Mouse (Mus musculus) layer of hippocampus, postnatal 10 days (tissue): ENCODE results near the gene Ppp6r3. TPM values are rescaled to one million over a fixed set of nuclear protein-coding genes. Genes with fewer than 3 reads are reported as not detected.
A peak's percentile ranks its signal among the peaks of the same experiment; 100 is the strongest.

Experiments
- DNase-seq, 2 experiments: peaks; one replicate each; pipeline ENCODE4 v3.0.0; 2021; ENCODE audit warnings: low spot score in 2 of 2
- total RNA-seq, 2 experiments: library from RNA; stranded (reverse); gene quantifications; 2 replicates each; pipeline ENCODE4 v1.2.3; 2021

Ppp6r3 gene
- total RNA-seq, 2 experiments from 2014 or later, result 92.2 TPM

DNA sequence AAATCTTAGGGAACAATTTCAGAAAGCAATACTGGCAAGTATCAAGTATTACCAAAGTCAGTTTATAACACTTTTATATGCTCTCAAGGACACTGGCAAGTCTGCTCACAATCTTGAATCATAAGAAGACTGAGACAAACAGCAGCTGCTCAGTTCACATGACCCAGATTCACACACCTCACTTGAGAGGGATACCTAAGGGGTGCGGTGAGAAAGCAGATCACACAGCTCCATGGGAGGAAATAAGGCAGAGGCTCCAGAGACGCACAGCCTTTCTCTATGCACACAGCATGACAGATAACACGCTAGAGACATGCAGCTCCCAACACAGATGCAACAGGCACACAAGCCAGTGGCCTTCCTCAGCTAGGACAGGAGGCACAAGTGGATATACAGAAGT is 45.8 kb downstream of the Ppp6r3 start:
- DNase-seq, result no peak

DNA sequence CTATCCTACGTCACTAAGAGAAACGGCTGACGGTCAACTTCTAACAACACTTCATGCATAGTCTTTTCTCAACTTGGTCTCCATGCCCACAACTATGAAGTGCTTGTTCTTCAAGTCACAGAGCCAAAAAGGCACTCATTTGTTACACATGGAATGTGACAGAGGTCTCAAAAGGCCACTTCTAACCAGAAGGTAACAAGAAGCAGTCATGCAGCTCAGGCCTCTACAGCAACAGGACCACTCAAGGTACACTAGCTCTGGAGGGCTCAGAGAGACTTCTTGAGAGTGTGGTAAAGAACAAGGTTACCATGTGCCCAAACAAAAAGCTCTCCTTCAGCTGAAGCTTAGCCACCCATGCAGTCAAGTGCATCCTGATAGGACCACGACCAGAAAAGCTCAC is 46.9 kb downstream of the Ppp6r3 start:
- DNase-seq, result no peak

DNA sequence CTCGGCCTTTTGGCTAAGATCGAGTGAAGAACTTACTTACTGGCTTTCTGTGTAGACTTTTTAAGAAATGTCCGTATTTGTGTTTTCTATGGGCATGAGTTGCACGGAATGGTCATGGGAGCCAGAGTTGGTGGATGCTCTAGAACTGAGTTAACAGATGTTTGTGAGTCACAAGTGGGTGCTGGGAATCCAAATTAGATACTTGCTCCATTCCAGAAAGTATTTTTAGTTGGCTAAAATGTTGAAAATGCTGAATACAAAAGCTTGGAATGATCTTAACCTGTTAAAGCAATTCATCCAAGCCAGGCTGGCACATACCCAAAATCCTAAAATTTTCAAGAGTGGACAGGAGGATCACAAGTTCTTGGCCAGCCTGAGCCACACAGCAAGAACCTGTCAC is 48.0 kb downstream of the Ppp6r3 start:
- no peak for DNase-seq

DNA sequence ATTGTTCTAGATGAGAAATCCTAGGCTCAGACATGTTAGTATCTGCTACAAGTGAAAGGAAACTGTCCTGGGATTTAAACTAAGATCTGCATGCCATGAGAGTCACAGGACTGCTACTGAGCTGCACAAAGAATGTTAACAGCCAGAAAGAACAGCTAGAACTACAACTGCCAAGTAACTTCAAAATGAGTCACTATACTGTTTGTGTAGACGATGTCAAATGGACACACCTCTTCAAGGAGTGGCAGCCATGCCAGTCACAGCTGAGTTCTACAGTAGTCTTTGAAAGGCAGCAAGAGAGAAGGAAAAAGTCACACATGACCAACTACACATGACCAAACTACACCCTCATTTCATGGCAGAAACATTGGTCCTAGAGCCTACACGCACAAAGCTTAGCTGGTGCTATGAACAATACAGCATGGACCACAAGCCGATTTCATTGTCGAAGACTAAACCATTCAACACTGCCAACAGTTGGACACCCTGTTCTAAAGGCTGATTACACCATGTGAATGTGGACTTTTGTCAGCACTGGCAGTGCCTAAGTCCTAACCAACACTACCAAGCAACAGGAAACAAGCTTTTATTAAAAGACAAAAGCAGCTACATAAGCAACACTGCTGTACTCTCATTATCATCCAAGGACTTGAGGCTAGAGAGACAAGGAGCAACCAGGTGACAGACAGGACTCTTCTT is 55.9 kb downstream of the Ppp6r3 start:
- DNase-seq, result no peak

DNA sequence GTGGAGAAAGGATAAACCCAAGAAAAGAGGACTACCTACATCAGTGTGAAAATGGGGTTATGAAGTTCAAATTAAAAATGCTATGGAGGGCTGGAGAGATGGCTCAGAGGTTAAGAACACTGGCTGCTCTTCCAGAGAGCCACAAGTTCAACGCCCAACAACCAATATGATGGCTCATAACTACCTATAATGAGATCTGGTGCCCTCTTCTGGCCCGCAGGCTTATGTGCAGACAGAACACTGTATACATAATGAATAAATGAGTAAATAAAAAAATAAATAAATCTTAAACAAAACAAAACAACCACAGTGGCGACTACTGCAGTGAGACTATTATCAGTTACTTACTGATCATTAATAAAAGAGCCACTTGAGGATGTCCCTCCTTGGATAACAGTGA is 78.3 kb downstream of the Ppp6r3 start:
- no peak for DNase-seq

DNA sequence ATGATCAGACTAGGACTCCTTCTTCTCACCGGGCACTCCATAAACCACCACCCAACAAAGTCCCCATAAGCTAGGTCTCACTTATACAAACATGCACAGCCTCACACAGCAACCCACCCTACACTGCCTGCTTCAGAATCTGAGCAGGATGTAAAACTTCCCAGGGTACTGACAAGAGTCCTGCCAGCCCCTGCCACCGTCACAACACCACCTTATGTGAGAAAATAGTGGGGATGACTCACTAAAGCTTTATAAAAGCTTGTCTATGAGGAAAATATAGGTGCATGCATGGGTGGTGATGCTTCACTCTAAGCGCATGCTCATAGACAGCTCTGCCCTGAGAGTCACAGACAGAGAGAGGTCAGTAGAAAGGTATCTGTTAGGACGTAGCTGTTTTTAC is 85.7 kb downstream of the Ppp6r3 start:
- DNase-seq, result no peak

DNA sequence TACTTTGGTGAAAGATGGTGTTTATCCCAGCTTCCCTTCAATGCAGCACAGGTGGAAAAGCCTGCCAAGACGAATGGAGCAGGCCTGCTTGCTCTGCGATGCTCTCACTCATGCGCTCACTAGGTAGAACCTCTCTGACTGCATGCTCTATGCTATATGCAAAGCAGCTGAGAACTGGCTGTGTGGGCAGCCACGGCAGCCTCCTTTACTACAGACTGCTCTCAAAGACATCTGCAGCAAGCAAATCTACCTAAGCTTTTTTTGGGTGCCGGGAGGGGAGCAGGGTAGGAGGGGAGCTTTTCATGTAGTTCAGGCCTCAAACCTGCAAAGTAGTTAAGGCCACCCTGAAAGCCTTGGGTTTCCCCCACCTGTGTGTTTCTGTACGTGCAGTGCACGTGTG is 92.7 kb downstream of the Ppp6r3 start:
- no peak for DNase-seq

DNA sequence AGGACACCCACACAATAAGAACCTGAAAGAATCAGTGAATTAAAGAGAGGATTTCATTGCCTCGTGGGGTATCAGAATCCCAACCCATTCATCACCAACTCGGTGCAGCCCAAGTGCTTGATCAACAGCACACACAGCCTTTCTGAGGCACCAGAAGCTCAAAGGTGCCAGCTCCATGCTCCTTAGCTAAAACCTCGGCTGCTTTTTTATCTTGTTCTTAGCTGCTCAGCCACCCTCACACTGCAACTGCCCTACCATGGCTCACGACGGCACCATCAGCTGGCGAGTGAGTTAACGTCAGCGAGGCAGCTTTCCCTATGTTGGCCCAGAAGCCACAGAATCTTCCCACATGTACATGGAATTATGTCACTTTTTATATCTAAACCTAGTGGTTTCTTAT is 95.4 kb downstream of the Ppp6r3 start:
- no peak for DNase-seq

DNA sequence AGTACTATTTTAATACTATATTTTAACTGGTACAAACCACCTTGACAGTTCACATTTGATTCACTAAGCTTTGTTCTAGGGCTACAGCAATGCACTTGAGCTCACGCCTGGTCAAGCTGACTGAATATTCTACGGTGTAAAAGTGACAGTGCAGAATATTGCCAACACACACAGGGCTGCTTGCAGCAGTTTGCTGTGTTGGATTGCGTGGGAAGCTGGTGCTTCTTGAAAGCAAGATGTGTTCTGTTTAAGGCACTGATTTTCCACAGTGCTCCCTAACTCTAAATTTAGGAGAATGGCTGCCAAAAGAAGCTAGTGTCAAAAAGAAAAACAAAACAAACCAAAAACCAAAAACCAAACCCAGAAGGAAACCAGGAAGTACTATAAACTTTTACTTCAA is 98.6 kb downstream of the Ppp6r3 start:
- no peak for DNase-seq

DNA sequence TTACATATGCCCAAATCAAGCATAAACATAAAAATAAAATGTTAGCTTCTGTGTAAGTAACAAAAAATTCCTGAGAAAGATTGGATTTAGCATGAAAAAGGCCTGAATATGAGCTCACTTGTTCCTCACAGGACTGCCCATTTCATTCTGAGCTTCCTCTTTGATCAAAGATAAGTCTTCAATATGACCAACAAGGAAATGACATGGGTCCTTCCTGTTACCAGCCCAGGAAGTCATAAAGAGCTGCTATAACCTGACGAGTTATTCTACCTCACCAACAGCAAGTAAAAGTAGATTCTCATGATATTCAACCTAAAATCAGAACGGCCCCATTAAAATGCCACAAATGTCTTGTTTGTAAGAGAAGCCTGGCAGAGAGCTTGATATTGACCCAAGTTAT is 104.3 kb downstream of the Ppp6r3 start:
- DNase-seq, result no peak

DNA sequence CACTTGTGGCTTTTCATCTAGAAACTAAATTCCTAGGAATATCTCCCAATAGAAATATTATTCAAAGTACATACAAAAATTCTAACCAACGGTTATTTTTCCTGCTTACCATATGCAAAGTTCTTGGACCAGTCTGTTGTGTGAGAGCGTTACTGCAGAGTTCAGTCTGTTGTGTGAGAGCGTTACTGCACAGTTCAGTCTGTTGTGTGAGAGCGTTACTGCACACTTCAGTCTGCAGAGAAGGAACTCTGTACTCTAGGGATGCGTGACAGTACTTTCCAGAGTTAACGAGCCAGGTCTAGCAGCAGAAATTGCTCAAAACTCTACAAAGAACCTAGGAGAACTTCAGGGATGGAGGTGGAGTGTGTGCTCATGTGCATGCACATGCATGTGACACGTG is 108.0 kb downstream of the Ppp6r3 start:
- no peak for DNase-seq

DNA sequence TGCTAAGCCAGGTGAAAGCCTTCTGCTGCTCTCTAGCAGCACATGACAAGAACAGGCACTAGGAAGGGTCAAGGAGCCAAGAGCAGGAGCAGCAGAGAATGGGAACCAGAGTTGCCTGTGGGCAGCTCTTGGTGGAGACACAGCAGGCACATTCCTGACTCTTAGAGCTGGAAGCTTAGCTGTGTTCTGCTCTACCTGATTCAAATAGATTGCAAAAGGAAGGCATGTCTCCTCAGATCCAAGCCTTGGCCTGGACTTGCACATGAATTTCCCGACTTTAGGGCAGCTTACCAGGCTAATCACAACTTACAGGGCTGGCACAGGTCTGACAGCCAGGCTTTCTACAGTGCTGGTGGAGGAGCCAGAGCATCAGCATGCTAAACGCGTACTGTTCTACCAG is 115.6 kb downstream of the Ppp6r3 start:
- DNase-seq, result no peak

DNA sequence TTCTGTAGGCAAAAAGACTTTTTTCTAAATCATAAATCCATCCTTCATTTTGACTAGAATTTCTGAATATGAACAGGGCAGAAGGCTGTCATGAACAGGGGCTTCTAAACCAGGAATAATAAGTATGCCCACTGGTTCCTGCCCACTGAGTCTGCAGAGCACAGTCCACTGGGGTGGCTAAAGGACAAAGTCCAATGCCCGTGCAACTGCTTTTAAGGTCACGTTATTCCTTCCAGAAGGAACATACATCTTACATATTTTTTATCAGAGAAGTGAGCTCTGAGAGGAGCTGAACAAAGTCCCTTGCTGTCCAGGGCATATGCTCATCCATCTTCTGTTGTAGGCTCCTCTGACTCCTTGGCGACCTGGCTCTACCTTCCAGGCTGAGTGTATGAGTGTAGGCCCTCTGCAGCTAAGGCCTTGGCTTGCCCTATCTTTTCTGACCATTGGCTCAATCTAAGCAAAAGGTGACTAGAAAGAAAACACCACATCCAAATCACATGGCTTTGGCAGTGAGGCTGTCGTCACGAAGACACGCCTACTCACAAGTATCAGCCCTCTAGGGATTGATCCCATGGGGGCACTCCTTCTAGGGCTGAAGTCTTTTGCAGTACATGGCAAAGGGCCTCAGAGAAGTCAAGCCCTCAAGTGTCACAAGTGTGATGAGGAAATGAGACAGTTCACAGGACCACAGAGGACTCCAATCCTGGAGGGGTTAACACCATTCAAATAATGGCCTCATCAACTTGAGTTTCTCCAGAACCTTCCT is 117.0 kb downstream of the Ppp6r3 start:
- no peak for DNase-seq

DNA sequence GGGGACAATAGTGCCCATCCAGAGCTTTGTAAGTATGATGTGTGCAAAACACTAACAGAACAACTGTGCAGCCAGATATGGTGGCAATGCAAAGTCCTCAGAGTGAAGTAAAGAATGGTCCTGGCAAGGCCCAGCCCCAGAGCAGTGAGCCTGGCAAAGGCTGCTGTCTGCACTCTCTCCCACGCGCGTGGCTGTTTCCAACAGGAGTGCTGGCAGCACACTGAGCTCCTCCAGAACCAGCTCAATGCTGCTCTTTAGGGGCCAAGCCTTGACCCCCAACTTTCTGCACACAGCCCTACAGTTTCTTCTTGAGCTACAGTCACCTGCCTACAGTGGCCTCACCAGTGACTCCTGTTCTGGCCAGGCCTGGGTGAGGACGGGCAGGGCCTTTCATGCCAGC is 117.8 kb downstream of the Ppp6r3 start:
- DNase-seq, result no peak

DNA sequence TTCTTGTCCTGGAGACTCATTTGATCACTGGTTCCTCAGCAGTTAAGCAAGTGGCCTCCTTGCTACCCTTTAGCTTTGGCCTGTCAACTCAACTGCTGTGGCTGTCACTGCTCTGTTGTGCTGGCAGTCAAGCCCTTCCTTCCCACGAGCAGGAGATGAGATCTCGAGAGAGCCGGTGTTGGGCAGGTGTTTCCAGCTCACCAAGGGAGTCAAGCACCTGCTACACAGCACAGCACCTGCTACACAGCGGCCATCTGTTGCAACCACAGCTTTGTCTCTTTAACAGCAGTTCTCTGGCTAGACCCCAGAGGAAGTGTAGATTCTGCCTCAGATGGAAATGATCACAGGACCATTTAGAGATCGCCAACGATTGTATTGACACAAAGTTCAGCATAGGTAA is 123.9 kb downstream of the Ppp6r3 start:
- DNase-seq, result no peak

DNA sequence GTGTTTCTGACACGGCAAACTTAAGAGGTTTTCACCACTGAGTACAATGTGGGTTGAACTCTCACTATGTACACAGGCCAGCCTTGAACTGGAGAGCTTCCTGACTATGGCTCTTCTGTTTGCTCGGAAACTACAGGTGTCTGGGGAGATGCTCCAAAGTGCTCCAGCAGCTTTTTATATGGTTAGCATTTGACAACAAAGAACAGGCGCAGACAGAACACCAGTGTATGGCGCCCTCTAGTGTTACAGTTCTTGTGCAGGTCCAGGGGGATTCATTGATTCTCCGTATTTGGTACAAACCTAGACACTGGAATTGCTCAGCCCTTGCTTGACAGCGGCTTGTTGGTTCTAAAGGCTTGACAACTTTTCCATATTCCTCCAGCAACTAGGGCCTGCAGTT is 124.4 kb downstream of the Ppp6r3 start:
- peak; percentile 77 to 80 for DNase-seq

DNA sequence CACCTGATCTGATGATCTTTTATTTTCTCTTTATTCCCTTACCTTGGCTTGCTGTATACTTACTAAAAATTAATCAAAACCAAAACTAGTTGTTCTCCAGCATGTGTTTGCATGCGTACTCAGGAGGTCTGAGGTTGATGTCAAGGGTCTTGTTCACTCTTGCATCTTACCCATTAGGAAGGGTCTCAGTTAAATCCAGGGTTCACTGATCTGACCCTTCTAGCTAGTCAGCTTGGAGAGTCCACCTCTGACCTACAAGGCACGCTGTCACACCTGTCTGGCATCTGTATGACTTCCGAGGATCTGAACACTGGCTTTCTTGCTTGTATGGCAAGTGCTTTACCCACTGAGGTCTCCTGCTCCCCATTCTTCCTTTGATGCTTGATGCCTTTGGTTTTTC is 124.8 kb downstream of the Ppp6r3 start:
- no peak for DNase-seq

DNA sequence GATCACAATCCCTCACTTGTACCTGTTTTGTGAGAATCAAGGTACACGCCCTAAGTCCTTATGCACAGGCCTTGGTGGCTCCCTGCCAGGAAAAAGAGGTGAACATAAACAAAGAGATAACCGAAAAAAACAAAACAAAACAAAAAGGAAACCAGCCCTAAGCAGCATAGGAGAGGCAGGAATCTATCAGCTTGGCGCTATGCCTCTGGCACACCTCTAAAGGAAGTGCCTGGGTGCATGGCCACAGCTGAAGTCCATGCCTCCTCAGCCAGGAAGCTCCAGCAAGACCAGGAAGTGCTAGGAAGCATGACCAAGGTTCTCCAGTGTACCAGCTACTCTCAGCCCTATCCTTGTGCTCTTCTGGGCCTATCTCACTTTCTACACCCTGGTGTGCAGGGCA is 126.3 kb downstream of the Ppp6r3 start:
- no peak for DNase-seq

DNA sequence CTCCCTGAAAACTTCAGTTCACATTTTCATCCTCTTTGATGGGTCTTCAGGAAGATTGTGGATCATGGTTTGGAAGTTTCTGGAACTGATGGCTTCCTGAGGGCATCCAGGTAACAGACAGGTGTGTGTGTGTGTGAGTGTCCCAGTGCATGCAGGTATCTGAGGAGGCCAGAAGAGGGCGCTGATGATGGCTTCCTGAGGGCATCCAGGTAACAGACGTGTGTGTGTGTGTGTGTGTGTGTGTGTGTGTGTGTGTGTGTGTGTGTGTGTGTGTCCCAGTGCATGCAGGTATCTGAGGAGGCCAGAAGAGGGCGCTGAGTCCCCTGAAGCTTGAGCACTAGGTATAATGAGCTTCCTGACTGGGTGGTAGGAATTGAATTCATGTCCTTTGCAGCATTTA is 128.2 kb downstream of the Ppp6r3 start:
- DNase-seq, result no peak

DNA sequence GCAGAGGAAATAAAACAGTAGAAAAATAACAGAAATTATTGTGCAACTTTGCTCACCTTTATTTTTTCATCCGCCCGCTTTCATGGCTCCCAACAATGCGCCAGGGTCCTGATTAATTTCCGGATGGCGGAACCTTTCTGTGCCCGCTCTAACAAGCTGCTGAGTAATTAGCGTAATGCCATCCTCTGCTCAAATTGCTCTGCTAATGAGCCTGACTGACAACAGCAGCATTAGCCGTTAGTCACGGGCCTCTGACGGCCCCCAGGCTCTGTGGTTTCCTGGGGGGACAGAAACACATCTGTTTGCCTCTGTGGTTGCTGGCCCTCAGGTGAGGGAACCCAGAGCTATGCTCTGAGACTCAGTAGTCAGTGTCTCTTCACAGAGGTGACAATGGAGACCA is 134.5 kb downstream of the Ppp6r3 start:
- no peak for DNase-seq

DNA sequence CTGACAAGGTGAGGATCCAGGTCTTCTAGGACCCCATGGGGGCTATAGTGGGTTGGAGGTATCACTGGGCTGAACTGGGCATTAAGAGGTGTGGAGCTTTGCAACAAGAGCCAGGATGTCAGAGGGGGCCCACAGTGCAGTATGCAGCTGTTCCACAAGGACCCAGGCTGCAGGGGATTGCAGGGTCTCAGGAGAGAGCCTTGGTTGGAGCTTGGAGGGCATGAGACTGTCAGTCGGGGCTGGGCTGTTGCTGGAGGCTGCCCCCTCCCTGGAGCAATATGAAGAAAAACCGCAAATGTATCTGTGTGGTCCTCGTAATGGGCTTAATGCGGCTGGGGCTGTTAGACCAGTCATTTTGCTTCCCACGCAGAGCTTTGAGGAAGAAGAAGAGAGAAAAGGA is 134.9 kb downstream of the Ppp6r3 start:
- no peak for DNase-seq

DNA sequence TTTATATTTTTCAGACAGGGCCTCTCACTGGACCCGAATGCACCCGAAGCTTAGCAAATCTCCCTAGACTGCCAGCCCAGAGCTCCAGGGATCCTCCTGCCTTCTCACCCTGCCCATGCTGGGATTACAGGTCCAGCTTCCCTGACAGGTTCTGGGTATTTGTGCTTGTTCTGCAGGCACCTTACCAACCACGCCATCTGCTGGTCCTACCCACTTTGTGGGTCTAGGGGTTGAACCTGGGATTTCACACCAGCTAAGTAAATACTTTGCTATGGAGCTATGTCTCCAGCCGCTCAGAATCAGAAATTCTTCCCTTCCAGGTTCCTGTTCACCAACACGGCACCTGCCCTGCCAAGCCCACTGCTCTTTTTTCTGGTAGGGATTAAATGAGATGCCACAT is 137.6 kb downstream of the Ppp6r3 start:
- no peak for DNase-seq

DNA sequence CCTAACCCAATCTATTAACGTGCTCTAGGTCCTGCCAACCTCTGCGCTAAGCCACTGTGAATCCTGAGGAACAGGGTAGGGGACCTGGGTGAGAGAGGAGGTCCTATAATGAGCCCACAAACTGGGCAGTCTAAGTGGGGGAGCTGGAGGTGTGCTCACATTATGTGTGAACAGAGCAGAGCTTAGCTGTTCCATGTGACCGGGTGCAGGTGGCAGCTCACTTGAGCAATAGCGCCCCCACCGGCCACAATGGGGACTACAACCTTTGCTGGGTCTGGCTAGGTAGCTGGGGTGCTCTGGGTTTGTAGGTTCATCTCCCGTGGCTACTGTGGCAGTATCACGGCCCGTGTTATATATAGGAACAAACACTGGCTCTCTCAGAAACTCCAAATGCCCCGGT is 138.7 kb downstream of the Ppp6r3 start:
- peak in 1 of 2 experiments; percentile 31 for DNase-seq
